Mouse (Mus musculus) small intestine, adult 2 months (tissue): ENCODE data around the gene St6galnac1. TPM values are rescaled to one million over a fixed set of nuclear protein-coding genes. Genes with fewer than 3 reads are reported as not detected.

Source experiments
- H3K27ac ChIP-seq: fragments of 200-500 bp; 2 replicates; pipeline ENCODE4 v1.5.1; 2012; ENCODE audit warnings: low read depth, low read length, control low read depth, inconsistent platforms; ENCODE audit not compliant: insufficient read depth
- H3K27me3 ChIP-seq: fragments of 200-500 bp; 2 replicates; pipeline ENCODE4 v1.6.1; 2012; ENCODE audit warnings: mild to moderate bottlenecking, moderate library complexity, low read length, inconsistent platforms; ENCODE audit not compliant: control insufficient read depth, insufficient read depth
- H3K36me3 ChIP-seq: fragments of 200-500 bp; 2 replicates; pipeline ENCODE4 v1.6.1; 2012; ENCODE audit warnings: mild to moderate bottlenecking, low read length, control low read depth, inconsistent platforms; ENCODE audit not compliant: control insufficient read depth, insufficient read depth
- H3K4me1 ChIP-seq: fragments of 200-500 bp; 2 replicates; pipeline ENCODE4 v1.6.1; 2012; ENCODE audit warnings: low read length, inconsistent platforms, mixed read lengths; ENCODE audit not compliant: control insufficient read depth, insufficient read depth, insufficient read length
- H3K4me3 ChIP-seq: fragments of 200-500 bp; 2 replicates; pipeline ENCODE4 v1.5.1; 2012; ENCODE audit warnings: low read depth, mild to moderate bottlenecking, control low read depth, inconsistent platforms, low read length, moderate library complexity
- CTCF ChIP-seq: fragments of 200-500 bp; IDR thresholded peaks from 2 replicates; pipeline ENCODE4 v1.5.1; 2012; ENCODE audit warnings: low read depth, mild to moderate bottlenecking, control low read depth, inconsistent platforms, low read length, moderate library complexity, mixed read lengths; ENCODE audit not compliant: insufficient replicate concordance, insufficient read length; ENCODE audit errors: extremely low read depth
- POLR2A ChIP-seq: fragments of 200-500 bp; IDR thresholded peaks from 2 replicates; pipeline ENCODE4 v1.6.1; 2012; ENCODE audit warnings: low read depth, mild to moderate bottlenecking, control low read depth, inconsistent platforms, low read length, moderate library complexity
- whole genome bisulfite sequencing: fragments of 180-500 bp; shearing (Covaris S2); methylation state at CpG from one replicate; pipeline ENCODE4 v1.1.7; 2018; 5-methylcytosine and 5-hydroxymethylcytosine counted together
- polyA plus RNA-seq: library from polyadenylated mRNA; depleted of rRNA; stranded (reverse); fragments of >200 nt; gene quantifications from 2 replicates; pipeline ENCODE4 v1.2.3, GENCODE M21; 2012

Gene St6galnac1
- polyA plus RNA-seq, 1 experiment, result 5.8 TPM

GRCm38 (mm10) chr11:116818722-116819121 lies 43.4 kb upstream of the St6galnac1 start:
- no peak overlapping the region for H3K4me3 ChIP-seq
- H3K27me3 ChIP-seq, result no peaks in the 10 kb centered on the region
- TF ChIP-seq POLR2A (no peak), CTCF (no peak)
- H3K36me3 ChIP-seq, result no peaks in the 10 kb centered on the region
- 26% methylated on average over 8 of the region's 8 CpGs for WGBS
- H3K4me1 ChIP-seq, result peaks cover 25% of the 10 kb centered on the region
- no peak overlapping the region for H3K27ac ChIP-seq

- no peaks in the 10 kb centered on the region for H3K36me3 ChIP-seq
- H3K4me1 ChIP-seq, result peaks cover 27% of the 10 kb centered on the region
- no peak for TF ChIP-seq POLR2A
- TF ChIP-seq CTCF, result no peak
- no peaks in the 10 kb centered on the region for H3K27me3 ChIP-seq
- WGBS, result 94% methylated on average over 5 of the region's 5 CpGs
- no peak overlapping the region for H3K27ac ChIP-seq
- H3K4me3 ChIP-seq, result no peak overlapping the region
Observed at GRCm38 (mm10) chr11:116817567-116817966, 42.3 kb upstream of the St6galnac1 start.

- TF ChIP-seq CTCF (no peak), POLR2A (no peak)
- Histone ChIP-seq H3K27me3 (no peaks in the 10 kb centered on the region), H3K27ac (peak overlapping the region; percentile 52), H3K36me3 (no peaks in the 10 kb centered on the region), H3K4me1 (peaks cover 27% of the 10 kb centered on the region), H3K4me3 (no peak overlapping the region)
- 71% methylated on average over 5 of the region's 5 CpGs for WGBS
Observed at GRCm38 (mm10) chr11:116816769-116817168, 41.5 kb upstream of the St6galnac1 start.

GRCm38 (mm10) chr11:116814884-116815415 lies 39.6 kb upstream of the St6galnac1 start:
- H3K4me1 ChIP-seq, result peaks cover 24% of the 10 kb centered on the region
- TF ChIP-seq CTCF, result no peak
- TF ChIP-seq POLR2A, result no peak

GRCm38 (mm10) chr11:116814076-116814883 lies 39.0 kb upstream of the St6galnac1 start:
- Histone ChIP-seq H3K4me1 (peaks cover 24% of the 10 kb centered on the region), H3K27me3 (no peaks in the 10 kb centered on the region), H3K27ac (peak overlapping the region; percentile 82), H3K4me3 (no peak overlapping the region), H3K36me3 (peaks cover 2% of the 10 kb centered on the region; the same call in 1 of the 2 replicates)
- no peak for TF ChIP-seq CTCF
- TF ChIP-seq POLR2A, result no peak
- WGBS, result 55% methylated on average over 20 of the region's 20 CpGs

More at GRCm38 (mm10) chr11:116814884-116815415, 39.6 kb upstream of the St6galnac1 start:
- H3K4me3 ChIP-seq, result no peak overlapping the region
- 62% methylated on average over 7 of the region's 7 CpGs for WGBS
- no peaks in the 10 kb centered on the region for H3K27me3 ChIP-seq
- H3K27ac ChIP-seq, result peak overlapping the region; percentile 82
- peaks cover 2% of the 10 kb centered on the region; the same call in 1 of the 2 replicates for H3K36me3 ChIP-seq

- H3K4me1 ChIP-seq, result peaks cover 19% of the 10 kb centered on the region
- peak overlapping the region; percentile 82 for H3K27ac ChIP-seq
- 92% methylated on average over 13 of the region's 13 CpGs for WGBS
- H3K4me3 ChIP-seq, result no peak overlapping the region
- H3K36me3 ChIP-seq, result peaks cover 2% of the 10 kb centered on the region; the same call in 1 of the 2 replicates
- H3K27me3 ChIP-seq, result no peaks in the 10 kb centered on the region
- no peak for TF ChIP-seq CTCF
Observed at GRCm38 (mm10) chr11:116813610-116814009, 38.3 kb upstream of the St6galnac1 start.

- H3K27ac ChIP-seq, result no peak overlapping the region
- no peak overlapping the region for H3K4me3 ChIP-seq
- 82% methylated on average over 21 of the region's 21 CpGs for WGBS
- peaks cover 2% of the 10 kb centered on the region; the same call in 1 of the 2 replicates for H3K36me3 ChIP-seq
- no peaks in the 10 kb centered on the region for H3K27me3 ChIP-seq
- peaks cover 13% of the 10 kb centered on the region for H3K4me1 ChIP-seq
- TF ChIP-seq POLR2A (no peak), CTCF (no peak)
Observed at GRCm38 (mm10) chr11:116812793-116813529, 37.7 kb upstream of the St6galnac1 start.
